Mouse (Mus musculus): ENCODE measurements at regions not wholly inside any gene's neighbourhood (a gene's known extent, or its start where the extent isn't known, plus 50 kb on each side); places are given as distances from the start of the nearest gene placed in this dataset.

GRCm38 (mm10) chr3:56302346-56303185 lies 119.1 kb upstream of the Nbea start:
- DNase-seq = no peak

DNA sequence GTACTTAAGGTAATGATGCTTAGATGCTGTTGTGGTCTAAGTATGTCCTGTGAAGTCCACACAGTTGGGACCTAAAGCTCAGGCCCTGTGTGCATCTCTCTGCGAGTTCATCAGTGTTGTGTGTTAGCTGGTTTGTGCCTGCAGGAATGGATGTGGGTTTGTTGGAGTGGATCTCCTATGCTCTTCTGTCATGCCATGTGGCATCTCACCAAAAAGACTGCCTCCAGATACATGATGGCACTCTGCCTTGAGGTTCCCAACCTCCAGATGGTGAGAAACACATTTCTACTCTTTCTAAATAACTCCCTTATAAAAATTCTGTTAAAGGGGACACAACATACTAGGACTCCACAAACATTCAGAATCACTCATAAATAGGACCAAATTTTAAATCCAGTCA lies 117.3 kb upstream of the Nbea start:
- DNase-seq = no peak

- DNase-seq = no peak
Measured at GRCm38 (mm10) chr3:56295578-56295977, 112.1 kb upstream of the Nbea start.

DNA sequence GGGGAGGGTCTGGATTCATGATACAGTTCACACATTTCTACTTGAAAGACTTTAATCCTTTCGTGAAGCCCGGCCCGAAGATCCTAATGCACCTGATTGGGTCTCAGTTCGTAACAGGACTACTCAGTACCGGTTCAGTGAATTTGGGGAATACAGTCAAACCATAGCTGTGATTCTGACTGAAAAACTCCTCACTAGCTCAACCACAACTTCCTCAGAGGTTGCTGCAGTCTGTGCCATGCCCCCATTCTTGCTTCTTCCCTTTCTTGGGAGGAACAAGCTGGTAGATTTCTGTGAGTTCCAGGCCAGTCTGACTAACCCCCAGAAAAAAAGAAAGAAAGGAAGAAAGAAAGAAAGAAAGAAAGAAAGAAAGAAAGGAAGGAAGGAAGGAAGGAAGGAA lies 98.0 kb upstream of the Nbea start:
- no peak for DNase-seq

GRCm38 (mm10) chr3:56280330-56280957 lies 96.9 kb upstream of the Nbea start:
- no peak for DNase-seq

DNA sequence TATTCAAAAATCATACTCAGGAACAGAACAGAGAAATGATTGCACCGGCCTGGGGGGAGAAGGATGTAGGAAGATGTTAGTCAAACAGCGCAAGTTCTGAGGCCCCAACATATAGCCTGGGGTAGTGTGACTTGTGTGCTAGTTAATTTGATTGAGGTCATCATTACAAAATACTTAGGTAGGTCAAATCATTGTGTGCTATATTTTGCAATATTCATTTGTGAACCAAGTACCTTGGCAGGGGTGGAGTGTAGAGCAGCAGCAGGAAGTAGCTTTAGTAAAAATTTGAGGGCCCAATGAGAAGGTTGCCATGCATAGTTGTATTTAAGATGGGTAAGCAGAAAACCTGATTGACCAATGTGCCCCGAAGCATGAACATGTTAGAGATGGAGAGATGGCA lies 89.1 kb upstream of the Nbea start:
- no peak for DNase-seq

DNA sequence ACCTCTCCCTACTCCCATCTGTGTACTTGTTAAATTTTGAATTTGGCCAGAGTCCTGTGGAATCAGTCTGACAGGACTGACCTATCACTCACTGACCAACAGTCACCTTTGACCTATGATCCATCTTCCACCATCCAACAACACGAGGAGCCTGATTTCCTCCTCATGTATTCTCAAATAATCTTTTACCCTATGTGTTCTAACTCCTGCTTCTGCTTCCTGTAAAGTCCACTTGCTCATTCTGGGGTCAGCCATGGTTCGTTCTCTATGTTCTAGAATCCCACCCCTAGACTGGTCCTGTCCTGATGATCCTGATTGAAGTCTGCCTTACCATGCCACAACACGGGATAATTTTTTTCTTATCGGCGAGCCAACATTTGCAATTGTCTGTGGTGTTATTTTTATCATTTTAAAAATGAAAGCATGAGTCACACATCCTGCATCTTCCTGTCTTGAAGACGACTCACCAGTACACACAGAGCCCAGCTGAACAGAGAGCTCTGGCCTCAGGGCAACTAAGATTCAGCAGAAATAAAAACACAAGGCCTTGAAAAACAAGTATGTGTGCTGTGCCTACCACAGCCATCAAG lies 86.8 kb upstream of the Nbea start:
- DNase-seq = peak; percentile 11

GRCm38 (mm10) chr3:56261800-56262561 lies 78.5 kb upstream of the Nbea start:
- no peak for DNase-seq

GRCm38 (mm10) chr3:56256271-56256670 lies 72.8 kb upstream of the Nbea start:
- no peak for DNase-seq

- DNase-seq = no peak
Measured at GRCm38 (mm10) chr3:56244370-56244769, 60.9 kb upstream of the Nbea start.

GRCm38 (mm10) chr3:56238228-56238627 lies 54.7 kb upstream of the Nbea start:
- DNase-seq = no peak

- DNase-seq = no peak
Measured at GRCm38 (mm10) chr3:56236163-56236562, 52.7 kb upstream of the Nbea start.
